Mouse (Mus musculus) brain, embryonic 14.5 days (tissue): Measurements from ENCODE around the gene Cox17. TPM values are rescaled to one million over a fixed set of nuclear protein-coding genes. Genes with fewer than 3 reads are reported as not detected.

Experiments
- DNase-seq: peaks from one replicate; pipeline ENCODE4 v3.0.0-alpha.2; 2011; ENCODE audit warnings: low read depth
- CTCF ChIP-seq: fragments of 200-500 bp; IDR thresholded peaks from 2 replicates; pipeline ENCODE4 v1.5.1; 2012; ENCODE audit warnings: inconsistent platforms, mild to moderate bottlenecking, moderate library complexity, borderline replicate concordance; ENCODE audit not compliant: insufficient read depth, insufficient read length; ENCODE audit errors: extremely low read depth
- POLR2A ChIP-seq: fragments of 200-500 bp; IDR thresholded peaks from 2 replicates; pipeline ENCODE4 v1.6.1; 2012; ENCODE audit warnings: mild to moderate bottlenecking, inconsistent platforms, borderline replicate concordance; ENCODE audit not compliant: poor library complexity, insufficient read depth, insufficient read length, severe bottlenecking; ENCODE audit errors: extremely low read depth
- polyA plus RNA-seq: library from polyadenylated mRNA; depleted of rRNA; stranded (reverse); fragments of >200 nt; gene quantifications from 2 replicates; pipeline ENCODE4 v1.2.3, GENCODE M21; 2012

Cox17 gene
- polyA plus RNA-seq, 1 experiment: 62.9 TPM

GRCm38 (mm10) chr16:38376841-38377249 lies 30.1 kb downstream of the Cox17 start:
- no peak for DNase-seq
- TF ChIP-seq POLR2A (no peak), CTCF (no peak)

DNA sequence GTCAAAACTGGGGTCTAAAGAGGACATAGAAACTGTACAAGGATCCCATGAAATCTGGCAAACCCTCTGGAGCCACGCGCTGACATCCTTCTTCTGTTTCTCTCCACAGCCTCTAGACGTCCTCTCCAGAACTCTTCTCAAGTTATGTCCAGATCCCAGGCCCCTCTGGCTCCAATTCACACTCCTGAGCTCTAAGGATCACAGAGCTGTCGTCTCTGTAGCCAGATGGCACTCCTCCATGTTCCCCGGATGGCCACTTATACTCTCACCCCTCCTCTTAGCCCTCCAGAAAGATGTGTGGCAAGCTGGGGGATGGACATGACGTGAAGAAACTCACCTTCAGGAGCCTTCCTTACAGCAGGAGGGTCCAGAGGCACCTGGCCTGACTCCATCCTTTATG lies 30.8 kb downstream of the Cox17 start:
- DNase-seq: no peak
- TF ChIP-seq CTCF (no peak), POLR2A (no peak)

DNA sequence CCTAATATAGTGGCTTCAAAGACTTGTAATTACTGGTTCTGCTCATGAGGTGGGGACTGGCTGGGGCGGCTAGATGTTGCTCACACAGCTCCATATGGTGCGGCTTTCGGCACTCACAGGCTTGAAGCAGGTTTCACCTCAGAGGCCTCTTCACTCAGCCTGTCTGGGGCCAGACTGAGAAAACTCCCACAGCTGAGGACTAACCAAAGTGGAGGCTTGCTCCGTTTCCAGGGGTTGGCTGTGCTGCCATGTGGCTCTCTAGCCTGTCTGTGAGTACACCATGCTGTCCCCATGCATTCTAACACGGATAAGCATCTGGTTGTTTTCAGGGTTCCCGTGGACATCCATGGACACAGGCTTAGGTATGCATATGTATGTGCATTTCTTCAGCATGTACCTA lies 31.8 kb downstream of the Cox17 start:
- DNase-seq: no peak
- TF ChIP-seq POLR2A: no peak

DNA sequence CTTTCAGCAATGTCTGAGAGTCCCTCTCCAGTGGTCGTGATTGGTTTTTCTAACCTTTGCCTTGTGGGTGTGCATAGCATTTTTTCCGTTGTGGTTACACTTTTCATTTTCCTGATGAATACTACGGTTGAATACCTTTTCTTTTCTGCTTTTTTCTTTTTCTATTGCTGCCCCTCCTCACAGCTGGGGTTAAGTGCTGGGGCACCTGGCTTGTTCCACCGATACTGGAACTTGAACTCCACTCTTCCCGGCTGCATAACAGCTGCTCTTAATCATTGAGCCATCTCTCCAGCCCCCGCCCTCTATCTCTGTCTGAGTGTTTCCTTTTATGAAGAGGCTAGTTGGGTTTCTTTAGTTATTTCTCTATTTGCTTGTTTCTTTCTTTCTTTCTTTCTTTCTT lies 32.3 kb downstream of the Cox17 start:
- no peak for DNase-seq

DNA sequence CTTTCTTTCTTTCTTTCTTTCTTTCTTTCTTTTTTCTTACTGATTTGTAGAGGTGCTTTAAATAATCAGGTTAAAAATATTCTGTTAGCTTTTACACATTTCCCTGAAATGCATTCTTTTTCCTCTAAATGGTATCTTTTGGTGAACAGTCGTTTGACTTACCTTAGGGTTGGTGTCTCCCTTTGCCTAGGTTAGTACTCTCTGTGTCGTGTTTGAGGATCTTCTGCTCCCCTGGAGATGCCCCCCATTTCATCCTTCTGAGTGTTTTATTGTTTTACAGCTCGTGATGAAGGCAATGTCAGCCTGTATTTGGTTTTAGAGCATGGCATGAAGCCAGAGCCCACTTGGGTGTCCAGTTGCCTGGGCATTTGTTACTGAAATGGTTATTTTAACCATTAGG lies 32.7 kb downstream of the Cox17 start:
- no peak for TF ChIP-seq CTCF
- TF ChIP-seq POLR2A: no peak
- no peak for DNase-seq

More for the DNA sequence above, 32.3 kb downstream of the Cox17 start:
- no peak for TF ChIP-seq CTCF
- no peak for TF ChIP-seq POLR2A

DNA sequence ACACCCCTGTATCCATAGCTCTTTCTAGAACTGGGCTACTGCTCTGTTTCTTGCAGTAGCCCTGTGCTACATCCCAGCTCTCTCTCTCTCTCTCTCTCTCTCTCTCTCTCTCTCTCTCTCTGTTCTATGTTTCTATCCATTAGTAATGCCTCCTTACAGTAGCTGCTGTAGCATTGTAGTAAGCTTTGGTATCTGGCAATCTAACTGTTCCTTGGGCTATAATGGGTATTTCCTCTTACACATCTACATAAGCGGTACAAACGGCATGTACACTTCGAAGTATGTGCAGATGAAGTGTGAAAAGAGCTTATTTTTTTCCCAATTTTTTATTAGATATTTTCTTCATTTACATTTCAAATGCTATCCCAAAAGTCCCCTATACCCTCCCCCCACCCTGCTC lies 33.1 kb downstream of the Cox17 start:
- TF ChIP-seq POLR2A: no peak
- no peak for TF ChIP-seq CTCF

GRCm38 (mm10) chr16:38383683-38384082 lies 36.9 kb downstream of the Cox17 start:
- TF ChIP-seq CTCF (no peak), POLR2A (no peak)
- DNase-seq: no peak

More for the DNA sequence above, 33.1 kb downstream of the Cox17 start:
- DNase-seq: no peak

GRCm38 (mm10) chr16:38385184-38385634 lies 38.4 kb downstream of the Cox17 start:
- DNase-seq: no peak
- TF ChIP-seq POLR2A (no peak), CTCF (no peak)

- TF ChIP-seq CTCF (no peak), POLR2A (no peak)
- DNase-seq: no peak
These were observed 38.9 kb downstream of the Cox17 start for GRCm38 (mm10) chr16:38385700-38386099.

DNA sequence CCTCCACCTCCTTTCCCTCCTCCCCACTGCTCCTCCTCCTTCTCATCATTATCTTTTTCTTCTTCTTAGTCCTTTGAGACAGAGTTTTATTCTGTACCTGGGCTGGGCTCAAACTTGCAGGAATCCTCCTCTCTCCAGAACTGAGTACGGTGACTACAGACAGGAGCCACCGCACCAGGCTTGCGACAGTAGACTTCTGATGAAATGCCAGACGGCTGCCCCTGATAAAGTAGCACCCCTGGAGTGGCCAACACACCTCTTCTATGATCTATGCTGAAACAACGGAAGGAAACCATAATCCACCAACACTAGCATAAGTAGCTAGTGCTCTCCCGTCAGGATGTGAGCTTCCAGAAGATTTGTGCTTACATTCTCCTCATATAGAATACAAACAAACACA lies 40.6 kb downstream of the Cox17 start:
- DNase-seq: no peak
- TF ChIP-seq POLR2A (no peak), CTCF (no peak)

GRCm38 (mm10) chr16:38388757-38389156 lies 42.0 kb downstream of the Cox17 start:
- no peak for DNase-seq
- TF ChIP-seq POLR2A (no peak), CTCF (no peak)

DNA sequence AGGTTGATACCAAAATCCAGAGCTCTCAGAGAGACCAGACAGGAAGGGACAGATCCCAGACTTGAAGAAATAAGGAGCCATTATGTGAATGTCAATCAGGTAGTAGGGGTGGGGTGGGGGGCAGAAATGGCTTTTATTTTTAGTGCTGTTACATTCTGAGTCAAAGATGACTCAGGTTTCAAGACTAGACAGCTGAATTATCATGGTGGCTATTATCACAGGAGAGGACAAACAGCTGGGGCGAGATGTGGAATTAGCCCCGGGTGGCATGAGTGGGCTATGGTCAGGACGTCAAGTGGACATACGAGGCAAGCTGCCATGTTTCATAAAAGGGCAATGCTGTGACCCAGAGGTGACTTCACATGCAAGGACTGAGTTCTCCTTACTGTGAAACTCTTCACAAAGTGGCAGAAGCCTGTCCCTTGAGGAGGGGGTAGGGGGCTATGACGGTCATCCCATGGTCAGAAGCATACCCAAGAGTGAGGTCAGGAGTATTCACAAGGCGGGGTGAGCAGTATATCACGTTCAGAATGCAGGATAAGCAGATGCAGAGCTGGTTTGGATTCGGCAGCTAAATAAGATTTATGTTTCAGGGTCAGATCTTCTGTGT lies 42.6 kb downstream of the Cox17 start:
- DNase-seq: no peak
- TF ChIP-seq CTCF: no peak
- TF ChIP-seq POLR2A: no peak
